Mouse (Mus musculus): Measurements from ENCODE around the gene Eif3m. TPM values are rescaled to one million over a fixed set of nuclear protein-coding genes. Genes with fewer than 3 reads are reported as not detected.

Eif3m gene
- total RNA-seq, 2 experiments from 2014 or later = 156 to 163 TPM

- DNase-seq = no peak
Measured at GRCm38 (mm10) chr2:105017802-105018201, 922 bp upstream of the Eif3m start.

DNA sequence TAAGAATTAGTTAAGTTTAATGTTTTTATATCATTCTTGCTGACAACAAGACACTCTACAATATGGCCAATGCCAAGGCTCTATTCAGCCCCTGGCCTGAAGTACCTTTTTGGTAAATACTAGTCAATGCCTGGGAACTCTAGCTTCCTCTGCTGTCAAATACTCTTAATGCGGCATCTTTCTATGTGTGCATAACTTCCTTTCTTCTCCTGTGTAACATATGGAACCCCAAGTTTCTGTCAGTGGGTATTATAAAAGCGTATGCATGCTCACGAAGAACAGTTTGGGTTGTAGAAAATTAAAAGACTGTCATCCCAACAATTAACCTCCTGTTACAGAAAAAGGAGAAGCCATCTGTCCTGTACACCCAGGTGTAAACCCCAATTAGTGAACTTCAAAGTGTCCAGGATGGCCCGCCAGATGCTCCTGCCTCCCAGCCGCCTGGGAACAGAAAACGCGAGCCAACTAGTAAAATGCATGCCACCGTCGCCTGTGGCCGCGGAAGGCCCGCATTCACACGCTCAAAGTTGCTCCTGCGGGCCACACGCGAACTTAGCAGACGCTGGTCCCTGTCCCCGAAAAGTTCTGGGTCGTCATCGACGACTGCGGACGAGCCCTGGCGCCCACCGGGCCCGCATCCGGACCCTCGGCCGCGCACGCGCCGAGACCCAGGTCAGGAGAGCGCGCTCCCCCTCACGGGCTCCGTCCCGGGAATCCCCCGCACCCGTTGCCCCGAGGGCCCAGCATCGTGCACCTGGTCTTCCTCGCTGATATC, 501 bp downstream of the Eif3m start:
- DNase-seq = no peak

GRCm38 (mm10) chr2:105007236-105007635, 9.6 kb downstream of the Eif3m start:
- DNase-seq = no peak

DNA sequence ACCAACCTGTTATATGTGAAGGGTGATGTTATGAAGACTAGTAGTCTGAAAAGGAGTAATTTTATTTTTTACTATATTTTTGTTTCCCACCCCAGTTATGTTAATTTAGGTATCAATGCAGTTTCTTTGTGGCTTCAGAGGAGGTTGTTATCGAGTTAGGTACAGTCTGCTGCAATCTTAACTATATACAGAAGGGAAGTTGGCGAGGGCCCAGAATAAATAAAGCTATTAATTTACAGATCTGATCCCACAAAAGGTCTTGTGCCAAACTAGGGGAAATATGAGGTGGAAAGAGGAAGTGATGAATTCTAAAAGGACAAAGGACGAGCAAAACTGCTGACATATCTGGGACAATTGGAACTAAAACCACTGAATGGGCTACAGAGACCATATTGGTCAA, 20.7 kb downstream of the Eif3m start:
- DNase-seq = no peak

- DNase-seq = no peak
Measured at GRCm38 (mm10) chr2:104994436-104994835, 22.4 kb downstream of the Eif3m start.

- no peak for DNase-seq
Measured at GRCm38 (mm10) chr2:104988974-104989373, 27.9 kb downstream of the Eif3m start.

DNA sequence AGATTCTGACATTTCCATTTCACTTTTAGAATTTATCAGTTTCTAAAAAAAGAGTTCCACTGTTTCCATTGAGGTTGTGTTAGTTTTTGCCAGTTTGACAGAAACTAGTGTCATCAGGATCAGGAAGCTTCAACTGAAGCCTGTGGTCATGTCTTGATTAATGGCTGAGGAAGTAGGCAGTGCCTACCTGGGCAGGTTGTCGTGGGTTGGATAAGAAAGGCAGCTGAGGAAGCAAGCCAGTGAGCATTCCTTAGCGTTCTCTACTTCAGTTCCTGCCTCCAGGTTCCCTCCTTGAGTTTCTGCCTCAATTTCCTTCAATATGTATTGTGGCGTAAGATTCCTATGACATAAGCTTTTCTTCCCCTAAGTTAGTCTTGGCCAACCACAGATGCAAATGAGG, 31.1 kb downstream of the Eif3m start:
- no peak for DNase-seq

GRCm38 (mm10) chr2:104981712-104982111, 35.2 kb downstream of the Eif3m start:
- DNase-seq = no peak

- peak in 1 of 2 experiments; percentile 0 for DNase-seq
Measured at GRCm38 (mm10) chr2:104964492-104964891, 52.4 kb downstream of the Eif3m start.

Other genes starting within 250 kb of the Eif3m start
- gene Qser1, start 200.3 kb downstream of the Eif3m start, total RNA-seq (2021) = 10 to 100 TPM; 25.6 to 26.9 TPM
- gene Prrg4, start 167.2 kb downstream of the Eif3m start, total RNA-seq (2021) = 10 to 100 TPM in 1 of 2 experiments, 1 to 10 TPM in 1; 4.1 to 31.2 TPM
- gene Ccdc73, start 149.3 kb downstream of the Eif3m start, total RNA-seq (2021) = 1 to 10 TPM; 3.7 to 5.3 TPM
- not detected for gene Gm11060, start 74.9 kb upstream of the Eif3m start, total RNA-seq (2021)
- gene Wt1, start 109.4 kb upstream of the Eif3m start, total RNA-seq (2021) = 1 to 10 TPM; 2.5 to 3.5 TPM
- under 1 TPM; 0.43 to 0.66 TPM for gene Them7, start 207.2 kb upstream of the Eif3m start, total RNA-seq (2021)